Mouse (Mus musculus) cerebellum, adult (tissue): ENCODE results near the gene Tpk1.
A peak's percentile ranks its signal among the peaks of the same experiment; 100 is the strongest.

Source experiments
- ATAC-seq: cut with Nextera tagmentation; 2 replicates; pipeline ENCODE4 v1.9.2; 2017; ENCODE audit warnings: mild to moderate bottlenecking, moderate library complexity, mixed read lengths; ENCODE audit not compliant: insufficient number of reproducible peaks, low FRiP score, low TSS enrichment

Tpk1 gene

DNA sequence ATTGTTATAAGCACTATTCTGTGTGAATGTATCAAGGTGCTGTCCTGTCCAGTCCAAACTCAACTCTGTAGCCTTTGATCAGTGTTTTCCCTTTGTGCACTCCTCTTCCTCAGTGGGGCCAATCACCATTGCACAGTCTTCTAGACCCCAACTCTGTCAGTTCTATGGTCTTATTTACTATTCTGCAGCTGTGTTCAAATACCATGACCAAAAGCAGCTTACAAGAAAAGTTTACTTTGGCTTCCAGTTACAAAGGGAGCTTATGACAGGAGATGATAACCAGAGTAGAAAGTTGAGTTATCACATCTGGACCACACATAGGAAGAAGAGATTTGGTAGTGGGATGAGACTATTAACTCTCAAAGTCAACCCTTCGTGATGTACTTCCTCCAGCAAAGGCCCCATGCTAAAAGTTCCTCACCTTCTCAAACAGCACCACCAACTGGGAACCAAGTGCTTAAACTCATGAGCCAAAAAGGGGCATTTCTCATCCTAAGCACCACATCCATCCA is 298.6 kb downstream of the Tpk1 start:
- ATAC-seq: peak; percentile 2; the same call in 1 of the 2 replicates

DNA sequence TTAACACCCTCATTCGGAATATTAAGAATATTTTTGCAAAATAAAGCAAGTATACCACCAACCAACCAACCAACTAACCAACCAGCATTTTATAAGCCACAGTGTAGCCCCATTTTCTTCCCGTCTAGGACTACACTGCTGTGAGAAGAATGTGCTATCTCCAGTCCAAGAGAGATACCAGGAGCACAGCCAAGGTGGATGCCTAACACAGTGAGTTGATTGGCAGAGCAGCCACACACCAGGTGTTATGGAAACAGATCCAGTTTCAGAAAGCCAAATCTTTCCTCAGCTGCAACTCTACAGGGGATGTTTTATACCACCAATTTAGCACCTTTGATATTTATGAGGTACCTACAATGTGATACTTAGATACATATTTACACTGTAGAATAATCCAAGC is 299.1 kb downstream of the Tpk1 start:
- ATAC-seq: peak; percentile 83

DNA sequence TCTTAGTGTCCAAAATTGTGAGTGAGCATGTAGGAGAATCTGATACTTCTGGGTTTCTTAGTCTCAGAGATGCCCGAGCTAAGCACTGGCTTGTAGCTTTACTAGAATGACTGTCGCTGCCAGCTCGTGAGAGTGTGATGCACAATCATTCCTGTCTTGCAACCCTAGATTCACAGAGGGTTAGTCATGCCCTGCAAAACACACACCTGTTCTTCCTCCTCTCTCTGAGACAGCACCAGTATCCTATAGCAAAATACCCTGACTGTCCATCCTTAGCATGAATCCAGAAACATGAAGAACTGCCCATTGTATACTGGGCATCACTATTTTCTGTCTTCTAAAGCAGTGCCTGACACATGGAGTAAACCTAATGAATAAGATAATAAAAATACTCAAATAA is 302.2 kb downstream of the Tpk1 start:
- no peak for ATAC-seq

DNA sequence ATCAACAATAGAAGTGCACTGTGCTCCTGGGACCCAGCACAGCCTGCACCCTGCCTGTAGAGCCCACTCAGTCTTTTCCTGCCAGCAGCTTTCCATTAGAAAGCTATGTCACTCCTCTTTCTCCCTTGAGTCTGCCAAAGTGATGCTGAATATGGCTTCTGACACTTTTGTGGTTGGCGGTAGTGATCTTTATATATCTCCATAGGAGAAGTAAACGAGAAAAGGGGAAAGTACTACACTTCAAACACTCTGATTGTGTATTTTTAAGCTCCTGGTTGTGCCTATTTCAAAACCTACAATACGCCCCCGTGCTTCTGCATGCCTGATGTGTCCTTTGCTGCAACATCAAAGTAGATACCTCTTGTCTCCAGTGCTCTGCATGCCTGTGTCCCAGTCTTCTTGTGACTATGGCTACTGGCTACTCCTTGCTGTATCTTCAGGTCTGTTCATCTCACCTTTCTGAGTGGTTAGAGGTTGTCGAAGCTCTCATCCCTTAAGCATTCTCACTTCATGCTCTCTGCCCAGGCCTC is 302.7 kb downstream of the Tpk1 start:
- ATAC-seq: no peak

DNA sequence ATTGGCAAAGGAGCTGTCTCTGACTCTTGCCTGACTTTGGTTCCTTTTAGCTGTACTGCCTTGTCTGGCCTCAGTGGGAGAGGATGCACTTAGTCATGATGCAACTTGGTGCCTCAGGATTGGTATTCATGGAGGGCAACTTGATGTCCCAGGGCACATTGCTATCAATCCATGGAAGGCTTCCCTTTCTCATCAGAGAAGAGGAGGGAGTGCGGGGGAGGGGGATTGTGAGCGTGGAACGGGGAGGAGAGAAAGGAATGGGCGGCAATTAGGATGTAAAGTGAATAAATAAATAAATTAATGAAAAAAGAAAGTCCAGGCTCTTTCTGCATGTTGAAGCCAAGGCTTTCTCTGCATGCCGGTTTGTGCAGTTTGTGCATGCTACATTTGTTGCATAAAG is 304.8 kb downstream of the Tpk1 start:
- no peak for ATAC-seq

DNA sequence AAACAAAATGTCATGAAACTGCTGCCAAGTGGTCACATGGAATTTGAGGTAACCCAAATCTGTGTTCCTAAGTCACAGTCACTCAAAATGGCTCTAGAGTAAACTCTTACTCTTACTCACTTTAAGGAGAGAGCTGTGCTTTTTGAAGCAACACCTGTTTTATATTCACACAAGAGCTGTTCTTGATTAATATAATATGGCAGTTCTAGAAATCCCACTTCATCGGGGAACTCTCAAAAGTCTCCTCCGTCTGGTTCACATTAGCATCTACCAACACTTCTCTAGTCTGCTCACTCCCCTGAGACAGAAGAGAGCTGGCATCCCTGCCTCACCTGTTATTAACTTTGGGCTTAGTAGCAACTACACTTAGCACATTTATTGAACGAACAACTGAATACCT is 305.9 kb downstream of the Tpk1 start:
- no peak for ATAC-seq

DNA sequence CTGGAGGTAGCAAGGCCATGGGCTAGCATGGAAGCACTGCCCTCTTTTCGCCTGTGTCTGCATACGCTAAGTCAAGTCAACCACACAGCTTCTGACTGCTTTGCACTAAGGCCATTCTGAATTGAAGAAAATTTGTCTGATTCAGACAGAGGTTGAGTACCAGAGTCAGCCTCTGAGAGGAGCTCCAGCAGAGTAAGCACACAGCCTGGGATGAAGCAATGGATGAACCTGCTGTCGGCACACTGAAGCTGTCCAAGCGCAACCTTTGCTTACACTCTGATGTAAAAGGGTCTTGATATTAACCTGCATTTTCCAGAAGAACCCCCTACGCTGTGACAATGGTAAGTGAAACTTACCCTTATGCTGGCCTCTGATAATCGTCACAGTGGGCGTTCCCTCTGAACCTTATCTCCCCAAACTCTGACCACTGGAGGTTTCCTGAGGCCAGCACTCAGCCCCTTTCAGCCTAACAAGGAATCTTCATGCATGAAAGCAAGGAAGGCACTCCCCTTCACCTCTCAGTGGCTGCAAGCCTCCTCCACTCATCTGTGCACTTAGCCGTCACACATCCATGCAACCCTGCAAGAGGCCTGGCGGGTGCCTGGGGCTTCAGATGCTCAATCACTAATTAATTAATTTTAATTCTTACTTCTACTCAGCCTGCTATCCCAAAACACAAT is 311.4 kb downstream of the Tpk1 start:
- peak; percentile 31; the same call in 1 of the 2 replicates for ATAC-seq

DNA sequence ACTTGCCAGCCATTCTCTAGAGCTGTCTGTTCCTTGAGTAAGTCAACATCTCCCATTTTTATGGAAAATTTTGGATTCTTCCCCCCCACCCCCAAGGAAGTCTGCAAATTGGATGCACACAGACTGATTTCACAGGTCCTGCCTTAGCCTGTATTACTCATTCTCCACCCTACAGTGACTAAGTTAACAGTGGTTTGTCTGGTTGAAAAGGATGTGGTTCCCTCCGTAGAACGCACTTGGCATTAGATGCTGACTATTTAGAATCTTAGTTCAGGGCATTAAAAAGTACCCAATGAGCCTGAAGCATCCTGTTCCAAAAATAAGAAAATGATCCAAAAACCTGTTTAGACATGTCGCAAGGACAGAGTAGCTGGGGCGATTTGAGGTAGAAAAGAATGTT is 312.6 kb downstream of the Tpk1 start:
- ATAC-seq: no peak

DNA sequence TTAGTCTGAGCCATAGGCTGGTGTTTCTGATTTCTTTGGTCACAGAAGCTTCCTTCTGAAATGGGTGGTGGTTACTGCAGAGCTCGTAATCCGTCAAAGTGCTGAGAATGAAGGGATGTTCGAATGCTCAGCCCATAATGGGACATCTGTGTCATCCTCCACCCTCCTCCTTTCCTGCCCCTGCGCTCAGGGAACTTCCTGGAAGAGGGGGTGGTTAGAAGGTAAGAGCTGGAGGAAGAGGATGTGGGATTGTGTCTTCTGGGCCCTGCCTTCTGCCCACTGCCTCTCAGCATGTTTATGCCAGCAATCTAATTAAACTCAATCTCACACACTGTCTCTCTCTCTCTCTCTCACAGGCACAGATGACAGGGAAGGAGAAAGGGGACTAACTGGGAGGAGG is 317.0 kb downstream of the Tpk1 start:
- no peak for ATAC-seq

DNA sequence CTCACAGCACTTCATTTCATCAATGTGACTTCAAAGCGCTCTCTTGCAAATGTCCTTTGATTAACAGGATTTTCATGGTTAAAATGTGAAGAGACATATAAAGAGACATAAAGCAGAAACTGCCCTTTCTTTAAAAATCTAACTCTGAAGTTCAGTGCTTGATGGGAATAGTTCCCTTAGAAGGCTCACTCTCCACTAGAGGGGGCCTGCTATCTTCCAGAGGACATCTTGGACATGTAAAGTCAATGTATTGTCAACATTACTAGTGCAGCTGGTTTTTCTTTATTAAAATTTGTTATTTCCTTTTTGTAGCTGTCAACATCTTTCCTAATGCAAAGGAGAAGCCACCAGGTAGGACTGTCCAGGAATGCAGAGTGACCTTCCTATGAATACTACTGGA is 318.4 kb downstream of the Tpk1 start:
- no peak for ATAC-seq

DNA sequence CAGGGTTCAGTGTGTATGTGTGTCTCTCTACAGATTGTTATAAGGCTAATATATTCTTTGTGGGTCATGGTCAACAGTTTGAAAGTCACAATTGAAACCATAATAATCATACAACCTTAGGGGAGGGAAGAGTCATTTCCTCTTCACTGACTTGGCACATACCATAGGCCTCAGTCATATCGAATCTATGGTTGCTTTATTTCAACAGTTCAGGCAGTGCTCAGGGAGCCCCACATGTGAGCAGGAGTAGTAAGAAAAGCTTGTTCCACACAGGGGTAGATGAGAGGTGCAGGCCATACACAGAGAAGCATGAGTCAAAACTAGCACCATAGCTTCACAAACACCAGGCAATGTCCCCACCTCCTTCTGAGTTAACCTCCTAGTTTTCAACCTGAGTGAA is 323.1 kb downstream of the Tpk1 start:
- no peak for ATAC-seq

DNA sequence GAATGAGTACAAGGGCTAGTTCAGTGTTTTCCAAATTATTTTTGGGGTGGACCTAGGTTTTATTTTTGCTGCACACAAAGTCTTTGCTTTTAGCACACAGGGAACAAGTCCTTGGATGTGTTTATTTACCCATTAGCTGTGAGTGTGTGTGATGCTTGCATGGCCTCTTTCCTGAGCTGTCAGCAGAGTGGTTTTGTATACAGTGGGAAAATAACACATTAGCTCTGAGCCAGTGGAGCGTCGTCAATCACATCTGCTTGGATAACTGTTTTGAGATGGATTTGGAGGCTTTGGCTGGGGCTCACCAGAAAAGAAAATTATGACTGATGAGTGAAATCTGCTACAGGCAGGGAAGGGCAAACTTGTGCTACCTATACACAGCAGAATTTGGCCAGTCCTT is 323.7 kb downstream of the Tpk1 start:
- no peak for ATAC-seq

DNA sequence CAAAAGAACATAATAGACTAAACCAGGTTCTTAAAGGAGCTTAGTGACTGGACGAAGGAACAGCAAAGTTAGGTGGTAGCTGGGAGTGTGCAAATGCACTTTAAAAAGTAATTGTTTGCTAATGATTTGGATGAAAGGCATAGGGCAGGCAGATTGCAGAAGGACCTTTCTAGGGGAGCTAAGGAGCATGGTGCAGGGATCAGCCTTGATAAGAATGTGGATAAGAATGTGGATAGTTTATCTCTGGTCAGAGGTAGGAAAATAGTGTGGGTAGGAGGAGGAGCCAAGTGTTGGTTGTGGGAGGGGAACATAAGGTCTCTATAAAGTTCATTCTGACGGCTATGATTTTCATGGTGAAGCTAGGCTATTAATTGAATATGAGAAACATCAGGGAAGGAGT is 327.3 kb downstream of the Tpk1 start:
- ATAC-seq: no peak

DNA sequence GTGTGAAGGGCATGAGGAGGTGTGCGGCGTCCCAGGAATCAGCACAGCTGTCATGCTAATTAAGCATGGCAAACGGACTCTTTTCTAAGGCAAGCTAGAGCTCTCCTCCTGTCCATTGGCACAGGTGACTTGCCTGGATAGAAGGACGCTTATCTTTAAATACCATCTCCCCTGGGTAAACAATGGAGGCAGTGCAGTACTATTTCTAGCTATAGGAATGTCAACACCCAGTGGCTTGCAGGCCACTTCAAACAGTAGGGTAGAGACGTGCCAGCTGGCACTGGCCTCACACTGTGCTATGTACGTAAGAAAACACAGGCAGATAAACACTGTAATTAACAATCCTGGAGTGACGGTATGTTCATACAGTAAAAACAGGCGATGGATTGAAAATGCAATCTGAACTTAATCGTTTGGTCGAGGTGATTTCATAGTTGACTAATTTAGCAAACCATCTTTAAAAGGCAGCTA is 328.6 kb downstream of the Tpk1 start:
- peak; percentile 74 for ATAC-seq

DNA sequence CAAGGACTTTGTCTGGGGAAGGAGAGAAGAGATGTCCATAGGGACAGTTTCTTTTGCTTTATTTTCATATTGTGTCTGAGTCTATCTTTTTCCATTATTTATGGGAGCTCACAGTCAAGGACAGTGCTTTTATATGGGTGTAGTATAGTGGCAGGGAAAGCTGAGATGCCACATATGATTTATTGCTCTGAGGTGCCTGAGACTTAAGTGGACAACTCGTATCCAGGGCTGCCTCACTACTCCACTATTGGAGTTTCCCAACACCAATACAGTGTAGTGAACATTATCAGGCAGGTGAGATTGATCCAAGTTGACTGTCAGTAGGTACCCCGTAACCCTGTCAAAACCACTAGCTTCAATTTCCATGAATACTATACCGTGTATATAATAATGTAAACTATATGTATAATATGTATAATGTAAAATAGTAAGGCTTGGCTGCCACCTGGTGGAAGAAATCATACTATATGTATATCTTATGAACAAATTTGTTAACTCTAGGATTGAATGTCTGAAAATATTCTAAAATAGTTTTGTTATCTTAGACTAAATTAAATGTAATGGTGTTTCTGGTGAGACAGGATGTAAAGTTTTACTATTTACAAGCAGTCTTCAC is 330.4 kb downstream of the Tpk1 start:
- ATAC-seq: no peak

DNA sequence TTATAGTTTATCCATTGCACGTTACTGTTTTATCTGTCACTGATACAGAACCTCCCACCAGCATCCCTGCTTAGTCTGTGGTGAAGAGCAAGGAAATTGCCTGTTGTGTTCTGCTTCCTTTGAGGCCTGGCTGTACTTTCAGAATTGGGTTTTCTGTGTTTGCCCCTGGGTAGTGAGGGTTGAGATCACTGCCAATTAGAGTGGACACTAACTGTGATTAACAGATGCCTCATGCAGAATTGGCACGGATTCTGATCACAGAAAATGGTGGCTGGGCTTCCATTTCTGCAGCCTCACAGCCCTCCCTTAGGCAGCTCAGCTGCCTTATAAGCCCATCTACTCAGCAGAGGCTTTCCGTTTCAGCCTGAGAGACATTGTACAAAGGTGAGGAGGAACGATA is 332.6 kb downstream of the Tpk1 start:
- peak; percentile 91 for ATAC-seq

DNA sequence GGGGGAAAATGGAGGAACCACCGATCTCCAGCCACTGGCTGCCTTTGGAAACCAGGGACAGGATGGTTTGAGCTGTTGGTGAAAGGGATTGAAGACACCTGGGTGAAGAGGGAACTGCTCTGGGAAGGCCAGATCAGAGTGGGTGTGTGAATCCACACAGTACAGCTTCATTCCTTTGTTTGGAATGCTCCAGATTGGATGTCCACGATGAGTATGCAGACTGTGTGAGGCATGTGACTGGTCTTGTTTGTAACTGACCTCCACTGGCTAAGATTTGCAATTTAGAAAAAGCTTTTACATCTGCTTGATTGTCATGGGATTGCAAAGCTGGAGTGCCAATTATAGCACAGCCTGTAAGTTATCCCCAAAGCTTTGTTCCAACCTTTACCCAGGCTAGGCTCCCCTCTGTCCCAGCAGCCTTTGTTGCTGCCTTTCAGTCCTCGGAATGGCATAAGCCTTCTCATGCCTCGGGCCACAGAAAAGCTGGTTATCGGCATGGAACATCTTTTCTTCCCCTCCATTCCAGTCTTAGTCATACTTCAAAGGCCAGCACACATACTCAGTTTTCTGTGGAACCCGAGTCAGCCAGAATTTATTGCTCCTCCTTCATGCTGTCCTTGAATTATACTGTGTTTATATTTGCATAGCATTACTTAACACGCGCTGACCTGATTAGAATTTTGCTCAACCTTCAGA is 353.0 kb downstream of the Tpk1 start:
- no peak for ATAC-seq

DNA sequence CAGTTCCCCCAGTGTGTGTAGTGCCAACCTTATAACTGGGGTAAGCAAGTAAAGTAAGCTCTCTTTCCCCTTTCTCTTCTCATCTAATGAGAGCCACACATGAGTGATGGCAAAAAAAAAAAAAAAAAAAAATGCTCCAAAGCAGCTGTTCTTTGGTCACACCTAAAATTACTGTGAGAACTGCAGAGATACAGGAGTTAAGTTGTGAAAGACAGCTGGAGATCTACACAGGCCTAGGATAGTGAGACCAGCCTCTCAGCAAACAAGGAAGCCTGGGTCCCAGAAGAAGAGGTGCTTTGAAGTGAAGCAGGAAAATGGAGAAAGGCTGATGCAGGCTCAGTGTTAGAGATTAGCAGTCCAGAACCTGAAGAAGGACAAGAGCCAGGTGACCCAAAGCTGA is 353.5 kb downstream of the Tpk1 start:
- no peak for ATAC-seq

DNA sequence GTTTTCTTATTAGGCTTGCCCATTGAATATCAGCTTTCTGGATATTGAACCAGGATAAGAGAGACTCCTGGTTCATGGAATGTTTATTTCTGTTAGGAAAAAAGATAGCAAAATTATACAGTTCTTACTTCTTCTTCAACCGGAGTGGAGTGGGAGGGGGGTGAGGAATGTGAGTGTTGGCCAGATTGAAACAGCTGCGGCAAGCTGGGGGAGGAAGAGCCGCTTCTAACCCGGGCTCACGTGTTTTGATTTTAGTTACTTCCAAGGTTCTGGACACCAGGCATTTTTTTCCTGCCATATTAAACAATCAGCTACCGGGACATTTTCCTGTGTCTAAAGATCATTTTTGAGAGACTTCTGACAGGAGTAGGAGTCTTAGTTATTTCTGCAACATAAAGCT is 356.0 kb downstream of the Tpk1 start:
- no peak for ATAC-seq

DNA sequence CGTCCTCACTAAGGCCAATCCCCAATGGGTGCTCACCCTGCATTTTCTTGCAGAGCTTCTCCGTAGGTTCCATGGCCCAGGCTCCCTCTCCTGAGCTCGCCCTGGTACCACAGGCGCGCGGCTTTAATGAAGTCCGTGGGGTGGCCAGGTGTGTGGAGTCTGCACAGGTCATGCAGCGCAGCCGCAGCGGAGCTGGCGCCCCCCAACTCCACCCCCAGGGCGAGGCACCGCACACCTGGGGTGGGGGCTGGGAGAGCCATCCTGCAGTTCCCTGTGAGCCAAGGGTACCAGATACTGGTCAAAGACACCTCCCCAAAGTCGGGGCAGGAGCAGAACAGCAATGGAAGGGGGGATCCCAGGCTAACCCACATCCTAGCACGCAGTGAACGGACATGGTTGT is 356.6 kb downstream of the Tpk1 start, which contains the start of gene Nobox:
Nobox (minus strand) TSS at position 101 of the 400 bp plus-strand sequence.
- ATAC-seq: no peak

DNA sequence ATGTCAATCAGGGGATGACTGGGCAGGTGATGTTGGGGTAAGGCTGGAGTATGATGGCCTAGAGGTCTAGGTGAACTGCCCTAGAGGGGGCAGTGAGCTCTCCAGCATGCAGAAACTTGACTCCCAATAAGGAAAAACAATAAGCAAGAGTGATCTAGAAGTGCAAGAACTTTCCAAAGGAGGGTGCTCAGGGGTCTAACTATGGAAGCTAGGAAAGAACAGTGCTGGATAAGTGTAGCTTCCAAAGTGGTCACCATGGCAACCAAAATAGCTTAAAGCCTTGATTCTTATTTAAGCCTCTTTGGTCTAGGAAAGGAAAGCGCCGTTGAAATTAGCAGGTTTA is 368.6 kb downstream of the Tpk1 start:
- ATAC-seq: no peak
